Mouse (Mus musculus) CH12.LX (cell line): ENCODE measurements around the gene Slc9a8.
A peak's percentile ranks its signal among the peaks of the same experiment; 100 is the strongest.

Experiments used
- BHLHE40 ChIP-seq: IDR thresholded peaks from 2 replicates; pipeline ENCODE4 v1.6.1; 2011; ENCODE audit warnings: mild to moderate bottlenecking, low read depth, low read length, improper control_type of control experiment
- CHD1 ChIP-seq: IDR thresholded peaks from 2 replicates; pipeline ENCODE4 v1.6.1; 2012; ENCODE audit warnings: low read depth, low read length, improper control_type of control experiment, inconsistent platforms
- CTCF ChIP-seq, 2 experiments: IDR thresholded peaks in 1 of 2; conservative IDR thresholded peaks in 1 of 2; 2 replicates each; pipeline ENCODE4 v1.5.1; 2011 to 2012; ENCODE audit warnings: low read depth in 2 of 2, low read length in 2 of 2, improper control_type of control experiment in 1 of 2, inconsistent platforms in 1 of 2, mild to moderate bottlenecking in 1 of 2, moderate library complexity in 1 of 2
- GABPA ChIP-seq: IDR thresholded peaks from 2 replicates; pipeline ENCODE4 v1.6.1; 2012; ENCODE audit warnings: low read depth, low read length, improper control_type of control experiment, inconsistent platforms; ENCODE audit not compliant: insufficient replicate concordance
- MYC ChIP-seq: IDR thresholded peaks from 2 replicates; pipeline ENCODE4 v1.6.1; 2011; ENCODE audit warnings: low read depth, mild to moderate bottlenecking, improper control_type of control experiment, low read length
- POLR2A ChIP-seq: IDR thresholded peaks from 2 replicates; pipeline ENCODE4 v1.6.1; 2011; ENCODE audit warnings: low read depth, mild to moderate bottlenecking, improper control_type of control experiment, low read length
- POLR2AphosphoS2 ChIP-seq: IDR thresholded peaks from 2 replicates; pipeline ENCODE4 v1.6.1; 2011; ENCODE audit warnings: low read depth, low read length, improper control_type of control experiment
- SIN3A ChIP-seq: IDR thresholded peaks from 2 replicates; pipeline ENCODE4 v1.6.1; 2012; ENCODE audit warnings: low read length, improper control_type of control experiment, inconsistent platforms
- SMC3 ChIP-seq: IDR thresholded peaks from 2 replicates; pipeline ENCODE4 v1.6.1; 2011; ENCODE audit warnings: low read depth, low read length, improper control_type of control experiment
- TCF12 ChIP-seq: IDR thresholded peaks from 2 replicates; pipeline ENCODE4 v1.6.1; 2014; ENCODE audit warnings: low read depth, mild to moderate bottlenecking, inconsistent platforms, low read length, improper control_type of control experiment
- USF1 ChIP-seq: IDR thresholded peaks from 2 replicates; pipeline ENCODE4 v1.6.1; 2014; ENCODE audit warnings: low read depth, mild to moderate bottlenecking, inconsistent platforms, low read length, improper control_type of control experiment
- ZMIZ1 ChIP-seq: IDR thresholded peaks from 2 replicates; pipeline ENCODE4 v1.6.1; 2012; ENCODE audit warnings: low read depth, mild to moderate bottlenecking, inconsistent platforms, low read length, improper control_type of control experiment
- ZNF384 ChIP-seq: IDR thresholded peaks from 2 replicates; pipeline ENCODE4 v1.6.1; 2012; ENCODE audit warnings: low read depth, low read length, improper control_type of control experiment, inconsistent platforms

GRCm38 (mm10) chr2:167421330-167422149 lies at the start of gene Slc9a8:
- TF ChIP-seq ZMIZ1 = peak; percentile 20
- TF ChIP-seq GABPA = no peak; the same call in 1 of the 2 replicates
- TF ChIP-seq SIN3A = peak; percentile 63
- no peak; the same call in 1 of the 2 replicates for TF ChIP-seq POLR2AphosphoS2
- TF ChIP-seq ZNF384 = peak; percentile 98
- TF ChIP-seq CHD1 = no peak
- no peak; the same call in 1 of the 2 replicates for TF ChIP-seq SMC3
- peak; percentile 87 for TF ChIP-seq TCF12
- TF ChIP-seq CTCF (conservative IDR thresholded peaks at IDR 0.05 in 1 of 2, IDR thresholded peaks at IDR 0.05 in 1 of 2; ENCODE audit: low read depth in 2 of 2, low read length in 2 of 2) = peak in 1 of 2 experiments; percentile 34; a peak in 2 of 4 replicates
- TF ChIP-seq POLR2A = peak; percentile 78
- TF ChIP-seq BHLHE40 = no peak
- no peak; the same call in none of the 2 replicates for TF ChIP-seq MYC
- TF ChIP-seq USF1 = no peak
